Mouse (Mus musculus): ENCODE data around the gene Scgb2b18. TPM values are rescaled to one million over a fixed set of nuclear protein-coding genes. Genes with fewer than 3 reads are reported as not detected.

Gene Scgb2b18
- not detected for polyA plus RNA-seq (2015; fragmentation: Illumina TruSeq; extraction: RNeasy Lipid Tissue Mini Kit (QIAGEN cat#74804); ENCODE audit: low read depth, low replicate concordance)

DNA sequence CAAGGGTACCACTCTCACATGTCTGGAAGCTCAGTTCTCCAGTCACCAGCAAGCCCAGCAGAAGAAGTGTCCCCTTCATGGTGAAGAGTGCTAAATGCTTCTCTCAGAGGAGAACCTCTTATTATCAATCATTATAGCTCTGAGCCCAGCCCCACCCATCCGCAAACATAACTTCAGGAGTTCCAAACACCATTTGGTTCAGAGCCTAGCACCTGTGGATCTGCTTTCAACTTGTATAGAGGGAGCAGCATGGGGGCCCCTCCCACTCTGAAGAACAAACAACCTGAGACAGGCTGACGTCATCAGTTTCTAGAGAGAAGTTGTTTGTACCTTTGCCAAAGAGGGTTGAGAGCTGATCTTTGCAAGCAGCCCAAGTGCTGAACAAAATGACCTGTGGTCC lies at the start of gene Scgb2b18:
Scgb2b18 (minus strand) TSS at position 101 of the 400 bp plus-strand sequence.

DNA sequence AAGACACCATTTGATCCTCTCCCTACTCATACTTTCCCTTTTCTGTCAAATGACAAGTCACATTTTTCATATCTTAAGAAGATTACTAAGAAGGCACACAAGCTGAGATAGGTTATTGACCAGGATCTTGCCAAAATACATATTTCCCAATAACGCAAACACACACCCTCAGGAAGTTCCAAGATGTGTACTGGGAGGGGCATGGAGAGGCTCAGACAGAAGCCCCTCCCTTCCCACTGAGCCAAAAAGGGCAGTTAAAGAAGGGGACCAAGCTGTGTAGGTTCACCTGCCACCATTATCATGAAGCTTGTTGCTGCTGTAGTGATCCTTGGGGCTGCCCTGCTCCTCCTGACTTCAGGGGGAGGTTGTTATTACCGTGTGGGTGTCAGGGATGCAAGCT lies 11.6 kb upstream of the Scgb2b18 start, which contains the start of gene Scgb1b18:
Scgb1b18 (plus strand) TSS at position 301 of the 400 bp plus-strand sequence.

Other genes with a start within 250 kb of the Scgb2b18 start
- gene Scgb2b17, start 117.3 kb downstream of the Scgb2b18 start, polyA plus RNA-seq (2015; fragmentation: Illumina TruSeq; extraction: RNeasy Lipid Tissue Mini Kit (QIAGEN cat#74804); ENCODE audit: low read depth, low replicate concordance) = not detected
- gene Scgb1b17, start 110.4 kb downstream of the Scgb2b18 start, polyA plus RNA-seq (2015; fragmentation: Illumina TruSeq; extraction: RNeasy Lipid Tissue Mini Kit (QIAGEN cat#74804); ENCODE audit: low read depth, low replicate concordance) = not detected
- not detected for gene Scgb1b18, start 11.7 kb upstream of the Scgb2b18 start, polyA plus RNA-seq (2015; fragmentation: Illumina TruSeq; extraction: RNeasy Lipid Tissue Mini Kit (QIAGEN cat#74804); ENCODE audit: low read depth, low replicate concordance)
- gene Scgb2b19, start 106.5 kb upstream of the Scgb2b18 start, polyA plus RNA-seq (2015; fragmentation: Illumina TruSeq; extraction: RNeasy Lipid Tissue Mini Kit (QIAGEN cat#74804); ENCODE audit: low read depth, low replicate concordance) = not detected
- not detected for gene Scgb1b19, start 113.4 kb upstream of the Scgb2b18 start, polyA plus RNA-seq (2015; fragmentation: Illumina TruSeq; extraction: RNeasy Lipid Tissue Mini Kit (QIAGEN cat#74804); ENCODE audit: low read depth, low replicate concordance)
- not detected for gene Scgb2b20, start 192.5 kb upstream of the Scgb2b18 start, polyA plus RNA-seq (2015; fragmentation: Illumina TruSeq; extraction: RNeasy Lipid Tissue Mini Kit (QIAGEN cat#74804); ENCODE audit: low read depth, low replicate concordance)
- not detected for gene Scgb1b20, start 199.4 kb upstream of the Scgb2b18 start, polyA plus RNA-seq (2015; fragmentation: Illumina TruSeq; extraction: RNeasy Lipid Tissue Mini Kit (QIAGEN cat#74804); ENCODE audit: low read depth, low replicate concordance)